Mouse (Mus musculus): ENCODE results near the gene Wdr63.
"Not testable (repeated sequence)": the region's sequence is repeated elsewhere in the genome, so short reads cannot be mapped to it uniquely, and the experiment has no call there.

Wdr63 gene

DNA sequence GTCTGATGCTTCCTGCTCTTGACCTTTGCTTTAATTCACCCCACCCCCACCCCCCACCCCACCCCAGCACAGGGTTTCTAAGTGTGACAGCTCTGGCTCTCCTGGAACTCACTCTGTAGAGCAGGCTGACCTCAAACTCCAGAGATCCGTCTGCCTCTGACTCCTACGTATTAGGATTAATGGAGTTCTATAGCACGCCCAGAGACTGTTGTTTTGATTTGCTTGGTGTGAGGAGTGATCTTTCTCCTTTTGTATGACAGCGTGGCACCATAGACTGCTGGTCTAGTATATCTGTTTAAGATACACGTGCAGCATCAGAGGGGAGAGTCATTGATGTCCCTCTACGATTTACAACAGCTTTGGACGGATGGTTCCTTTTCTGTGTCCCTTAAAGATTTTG lies 94.4 kb downstream of the Wdr63 start:
- no peak for DNase-seq (ENCODE audit: low spot score in 2 of 2)

DNA sequence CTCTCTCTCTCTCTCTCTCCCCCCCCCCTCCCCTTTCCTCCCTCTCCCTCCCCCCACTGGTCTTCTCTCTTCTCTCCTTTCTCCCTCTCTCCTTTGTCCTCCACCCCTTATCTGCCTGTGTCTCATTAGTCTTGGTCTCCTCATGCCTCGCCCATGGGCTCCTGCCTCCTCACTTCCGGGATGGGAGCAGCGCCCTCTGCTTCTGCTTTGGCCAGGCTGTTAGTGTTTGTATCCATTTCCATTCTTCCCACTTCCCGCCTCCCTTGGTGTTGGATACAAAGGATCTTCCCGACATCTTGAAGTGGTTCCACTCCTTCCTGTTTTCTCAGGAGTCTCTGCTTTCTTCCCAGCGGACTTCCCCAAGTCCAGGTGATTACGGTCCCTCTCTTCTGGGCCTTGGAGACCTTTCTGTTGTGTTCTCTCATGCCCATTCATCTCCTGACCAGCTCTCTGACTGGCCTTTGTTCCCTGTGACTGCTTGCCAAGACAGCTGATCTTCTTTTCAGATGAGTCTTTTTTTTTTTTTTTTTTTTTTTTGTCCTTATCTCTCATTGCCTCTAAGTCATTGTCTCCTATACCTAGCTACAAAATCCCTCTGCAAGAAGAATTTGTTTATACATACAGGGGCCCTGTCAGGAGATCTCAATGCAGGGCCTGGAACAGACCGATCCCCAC lies 96.2 kb downstream of the Wdr63 start:
- DNase-seq (ENCODE audit: low spot score in 2 of 2), result no peak

DNA sequence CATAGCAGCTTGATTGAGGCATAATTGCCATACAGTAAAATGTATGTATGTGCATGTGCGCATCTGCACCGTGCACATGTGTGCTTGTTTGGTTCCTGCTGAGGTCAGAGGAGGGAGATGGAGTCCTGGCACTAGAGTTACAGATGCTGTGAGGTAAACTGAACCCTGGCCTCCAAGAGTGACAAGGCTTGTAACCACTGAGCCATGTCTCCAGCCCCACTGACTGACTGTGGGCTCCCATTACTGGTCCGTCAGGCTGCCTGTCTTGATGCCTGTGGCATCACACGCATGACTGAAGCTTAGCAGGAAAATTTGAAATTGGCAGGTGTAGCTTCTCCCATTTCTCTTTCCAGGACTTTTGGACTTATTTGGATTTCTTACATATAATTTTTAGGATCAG lies 97.2 kb downstream of the Wdr63 start:
- DNase-seq (ENCODE audit: low spot score in 2 of 2), result no peak

DNA sequence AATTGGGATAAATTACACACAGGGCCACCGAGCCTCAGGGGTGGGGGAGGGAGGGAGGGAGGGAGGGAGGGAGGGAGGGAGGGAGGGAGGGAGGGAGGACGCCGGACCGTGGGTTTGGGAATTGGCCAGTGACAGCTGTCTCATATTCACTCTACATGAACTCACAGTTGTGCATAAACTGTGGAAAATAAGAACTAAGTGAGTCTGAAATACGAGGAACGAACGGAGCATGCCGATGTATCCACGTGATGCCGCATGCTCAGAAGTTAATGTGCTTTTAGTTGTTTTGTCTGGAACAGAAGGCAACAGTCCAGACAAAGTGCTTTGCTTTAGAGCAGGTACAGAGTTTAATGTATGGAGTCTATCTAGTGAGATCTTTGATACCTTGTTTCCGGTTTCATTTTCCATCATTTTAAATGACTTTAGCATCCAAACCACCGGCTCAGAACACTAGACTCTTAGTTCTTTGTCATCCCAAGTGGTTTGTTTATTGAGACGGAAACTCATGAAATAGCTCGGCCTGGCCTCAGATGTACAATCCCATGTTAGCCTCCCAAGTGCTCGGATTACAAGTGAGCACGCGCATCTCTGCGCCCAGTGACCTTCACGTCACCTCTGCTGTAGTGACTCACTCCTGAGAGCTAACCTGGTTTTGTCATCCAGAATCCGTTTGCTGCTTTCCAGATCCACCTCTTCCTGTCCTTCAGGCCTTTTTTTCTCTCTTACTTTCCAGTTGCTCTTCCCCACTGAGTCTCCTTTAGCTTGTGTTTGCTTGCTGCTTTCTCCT lies 97.9 kb downstream of the Wdr63 start:
- no peak for DNase-seq (ENCODE audit: low spot score in 2 of 2)

DNA sequence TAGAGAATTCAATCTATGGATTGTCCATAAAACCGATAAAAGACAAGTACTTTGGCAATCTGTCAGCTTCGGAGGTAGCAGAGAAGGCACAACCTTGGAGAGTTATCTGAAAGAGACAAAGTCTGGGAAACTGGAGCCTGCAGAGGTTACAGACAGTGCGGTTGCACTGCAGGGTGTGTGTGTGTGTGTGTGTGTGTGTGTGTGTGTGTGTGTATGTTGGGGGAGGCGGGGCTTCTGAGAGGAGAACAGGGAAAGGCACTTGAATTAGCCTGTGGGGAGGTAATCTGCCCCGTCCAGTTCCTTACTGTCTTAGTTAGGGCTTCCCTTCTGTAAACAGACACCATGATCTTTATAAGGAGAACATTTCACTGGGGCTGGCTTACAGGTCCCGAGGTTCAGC lies 100.1 kb downstream of the Wdr63 start:
- no peak for DNase-seq (ENCODE audit: low spot score in 2 of 2)

DNA sequence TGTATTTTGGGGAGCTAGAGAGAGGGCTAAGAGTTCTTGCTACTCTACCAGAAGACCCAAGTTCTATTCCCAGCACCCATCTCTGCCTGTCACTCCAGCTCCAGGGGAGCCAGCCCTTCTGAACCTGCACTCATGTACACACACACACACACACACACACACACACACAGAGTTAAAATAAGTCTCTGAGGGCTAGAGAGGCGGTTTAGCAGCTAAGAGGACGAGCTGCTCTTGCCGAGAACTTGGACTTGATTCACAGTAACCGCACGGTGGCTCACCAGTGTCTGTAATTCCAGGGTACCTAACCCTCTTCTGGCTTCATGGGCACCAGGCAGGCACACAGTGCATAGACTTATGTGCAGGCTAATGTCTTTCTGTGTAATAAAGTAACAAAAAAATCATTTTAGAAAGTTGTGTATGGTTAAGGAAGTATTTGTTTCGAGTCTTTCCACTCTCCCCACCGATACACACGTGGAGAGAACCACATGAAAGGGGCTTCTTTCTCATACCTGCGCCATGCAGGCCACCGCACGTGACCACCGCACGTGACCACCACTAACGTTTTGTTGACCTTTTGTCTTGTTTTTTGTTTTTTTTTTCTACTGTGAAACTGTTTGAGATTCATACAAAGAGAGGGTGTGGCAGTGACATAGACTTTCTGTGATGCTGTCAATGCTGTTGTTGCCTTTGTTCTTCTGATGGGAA lies 103.4 kb downstream of the Wdr63 start:
- DNase-seq (ENCODE audit: low spot score in 2 of 2), result no peak

DNA sequence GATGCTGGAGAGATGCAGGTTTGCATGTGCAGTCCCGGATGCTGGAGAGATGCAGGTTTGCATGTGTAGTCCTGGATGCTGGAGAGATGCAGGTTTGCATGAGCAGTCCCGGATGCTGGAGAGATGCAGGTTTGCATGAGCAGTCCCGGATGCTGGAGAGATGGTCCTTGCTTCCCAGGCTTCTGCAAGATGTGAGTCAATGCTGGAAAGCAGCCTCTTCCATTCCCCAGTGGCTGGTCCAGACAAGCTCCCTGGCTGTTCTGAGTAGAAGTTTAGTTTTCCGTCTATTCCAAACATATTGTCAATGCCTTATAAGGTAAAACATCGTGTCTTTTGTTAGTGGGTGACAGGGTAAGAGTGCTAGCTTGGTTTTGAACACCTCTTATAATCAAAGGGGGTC lies 111.4 kb downstream of the Wdr63 start:
- DNase-seq (ENCODE audit: low spot score in 2 of 2), result not testable (repeated sequence)

DNA sequence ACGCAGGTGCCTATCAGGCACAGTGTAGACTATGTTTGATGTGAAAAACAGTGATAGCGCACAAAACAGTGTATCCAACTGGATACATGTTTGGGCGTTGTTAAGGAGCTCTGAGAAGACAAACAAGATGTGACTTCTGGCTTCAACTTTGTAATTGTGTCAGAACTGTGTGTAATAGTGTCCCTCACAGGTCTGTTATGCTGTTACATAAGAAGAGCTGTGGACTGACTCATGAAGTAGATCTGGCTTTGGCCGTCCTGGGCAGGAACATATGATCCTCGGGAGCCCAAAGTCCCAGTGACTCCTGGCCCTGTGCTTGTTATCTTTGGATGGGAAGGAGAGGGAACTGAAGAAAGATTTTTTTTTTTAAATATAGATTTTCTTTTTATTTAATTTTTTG lies 112.4 kb downstream of the Wdr63 start:
- DNase-seq (ENCODE audit: low spot score in 2 of 2), result no peak

DNA sequence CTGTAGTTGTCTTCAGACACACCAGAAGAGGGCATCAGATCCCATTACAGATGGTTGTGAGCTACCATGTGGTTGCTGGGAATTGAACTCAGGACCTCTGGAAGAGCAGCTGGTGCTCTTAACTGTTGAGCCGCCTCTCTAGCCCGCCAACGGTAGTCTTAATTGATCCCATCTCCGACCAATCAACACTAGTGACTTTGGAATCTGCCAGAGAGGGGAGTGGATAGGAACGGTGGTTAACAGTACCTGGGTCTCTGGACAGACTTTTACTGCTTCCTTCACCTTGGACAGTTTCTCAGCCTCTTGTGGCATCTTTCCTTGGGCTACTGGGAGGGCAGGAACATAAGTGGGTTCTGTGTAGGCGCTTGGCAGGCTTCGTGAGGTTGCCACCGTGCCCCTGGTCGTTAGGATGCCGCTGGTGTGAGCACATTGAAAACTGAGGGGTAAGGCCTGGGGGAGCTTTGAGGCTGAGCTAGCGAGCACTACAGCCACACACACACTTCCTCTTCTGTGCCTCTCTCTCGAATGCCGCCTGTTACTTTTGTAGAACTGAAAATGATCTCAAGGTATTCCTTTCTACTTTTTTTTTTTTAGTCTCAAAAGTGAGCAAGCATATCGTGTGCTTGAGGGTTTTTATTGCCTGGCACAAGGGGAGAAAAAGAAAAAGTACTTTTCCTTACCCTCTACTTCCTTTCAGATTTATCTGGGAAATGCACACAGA lies 114.3 kb downstream of the Wdr63 start:
- DNase-seq (ENCODE audit: low spot score in 2 of 2), result no peak

DNA sequence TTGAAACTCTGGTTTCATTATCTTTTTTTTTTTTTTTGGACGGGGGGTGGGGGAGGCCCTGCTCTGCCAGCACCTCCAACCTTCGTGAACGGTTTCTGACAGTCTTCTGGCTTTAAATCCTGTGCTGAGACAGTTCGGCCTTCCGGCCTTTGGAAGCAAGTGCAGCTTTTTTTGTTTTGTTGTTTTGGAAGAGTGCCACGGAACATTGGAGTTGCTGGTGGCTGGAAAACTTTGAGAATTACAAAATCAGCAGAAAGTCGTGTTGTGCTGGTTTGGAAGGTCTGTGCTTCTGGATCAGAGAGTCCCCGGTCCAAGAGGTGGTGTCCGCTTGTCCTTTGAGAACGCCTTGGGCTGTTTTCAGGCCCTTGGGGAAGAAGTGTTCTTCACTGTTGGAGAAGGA lies 115.1 kb downstream of the Wdr63 start:
- DNase-seq (ENCODE audit: low spot score in 2 of 2), result no peak

DNA sequence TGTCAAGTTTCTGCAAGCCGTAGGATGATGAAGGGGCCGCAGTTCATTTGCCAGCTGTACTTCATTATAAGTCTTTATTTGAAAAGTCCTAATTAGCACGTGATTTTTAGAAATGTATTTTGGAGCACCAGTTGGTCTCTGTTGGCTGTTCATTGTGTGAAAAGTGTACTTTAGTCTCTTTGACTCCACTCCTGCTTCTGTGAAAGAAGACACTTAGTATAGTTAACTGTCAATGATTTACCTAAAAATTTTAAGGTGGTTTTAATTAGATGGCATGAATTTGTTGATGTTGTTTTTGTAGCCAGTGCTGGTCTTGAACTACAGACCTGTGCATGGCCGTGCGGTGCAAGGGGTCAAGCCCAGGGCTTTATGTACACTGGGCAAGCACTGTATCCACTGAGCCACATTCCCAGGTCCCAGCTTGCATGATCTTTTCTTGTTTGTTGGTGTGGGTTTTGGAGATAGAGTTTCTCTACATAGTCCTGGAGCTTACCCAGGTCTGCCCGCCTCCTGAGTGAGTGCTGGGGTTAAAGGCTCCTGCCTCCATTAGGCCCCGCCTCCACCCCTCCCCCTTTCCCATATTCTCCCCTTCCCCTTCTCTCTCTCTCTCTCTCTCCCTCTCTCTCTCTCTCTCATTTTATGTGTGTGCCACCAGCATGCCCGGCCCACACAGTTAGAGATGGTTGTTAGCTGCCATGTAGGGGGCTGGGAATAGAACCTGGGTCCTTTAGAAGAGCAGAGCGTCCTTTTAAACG lies 115.8 kb downstream of the Wdr63 start:
- DNase-seq (ENCODE audit: low spot score in 2 of 2), result no peak

DNA sequence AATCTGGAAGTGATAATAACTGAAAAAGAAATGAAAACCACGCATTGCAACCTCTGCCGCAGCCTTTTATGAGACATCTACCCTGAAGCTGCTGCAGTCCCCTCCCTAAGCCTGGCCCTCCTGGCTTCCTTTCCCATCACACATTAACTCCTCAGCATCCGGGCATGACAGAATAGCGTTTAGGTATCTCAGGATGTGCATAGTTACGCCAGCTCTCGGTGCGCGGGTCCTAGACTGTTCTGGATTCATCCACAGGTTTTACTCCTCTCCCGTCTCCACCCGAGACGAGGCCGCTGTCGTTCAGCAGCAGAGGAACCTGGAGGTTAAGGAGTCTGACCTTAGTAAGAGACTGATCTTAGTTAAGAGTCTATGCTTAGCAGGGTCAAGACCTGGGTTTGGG lies 116.8 kb downstream of the Wdr63 start:
- DNase-seq (ENCODE audit: low spot score in 2 of 2), result no peak

Data from spleen, postnatal 10 days (tissue).